In the genomic region with DNA sequence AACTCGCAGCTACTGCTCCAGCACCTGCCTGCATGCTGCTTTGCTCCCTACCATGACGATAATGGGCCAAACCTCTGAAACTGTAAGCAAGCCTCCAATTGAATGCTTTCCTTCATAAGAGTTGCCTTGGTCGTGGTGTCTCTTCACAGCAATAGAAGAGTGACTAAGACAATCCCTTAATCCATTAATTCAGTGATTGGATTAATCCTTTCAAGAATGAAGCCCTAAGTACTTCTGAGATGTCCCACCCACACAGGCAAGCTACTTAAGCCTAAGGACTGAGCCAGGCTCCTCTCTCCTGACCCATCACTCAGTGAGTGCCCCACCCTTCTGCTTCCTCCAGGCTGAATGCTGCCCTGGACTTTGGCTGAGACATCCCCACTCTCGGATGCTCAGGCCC, we compare ENCODE assay signal across 27 mouse cellular contexts. TPM values are rescaled to one million over a fixed set of nuclear protein-coding genes. Genes with fewer than 3 reads are reported as not detected.
"Had no signal": no experiment of that assay in that cellular context is flagged by ENCODE, and none has a peak within 500 bp of the region (broad histone marks: within the 10 kb centered on the region; RNA-seq: fewer than 3 reads in every experiment).

No protein-coding gene starts in this region.

- H3K27me3 ChIP-seq: embryonic facial prominence, embryonic 12.5 days; embryonic facial prominence, embryonic 13.5 days; embryonic facial prominence, embryonic 15.5 days; forebrain, embryonic 13.5 days; forebrain, embryonic 15.5 days had no signal

- H3K4me3 ChIP-seq: embryonic facial prominence, embryonic 10.5 days; embryonic facial prominence, embryonic 12.5 days; embryonic facial prominence, embryonic 13.5 days; embryonic facial prominence, embryonic 15.5 days; erythroblast, embryonic 14.5 days; forebrain, embryonic 10.5 days; forebrain, embryonic 13.5 days; forebrain, embryonic 15.5 days; gastrocnemius, adult 2 months; heart, adult 2 months had no signal

- H3K4me1 ChIP-seq: embryonic facial prominence, embryonic 10.5 days; embryonic facial prominence, embryonic 12.5 days; embryonic facial prominence, embryonic 13.5 days; embryonic facial prominence, embryonic 15.5 days; forebrain, embryonic 10.5 days; forebrain, embryonic 13.5 days had no signal

- H3K4me2 ChIP-seq: embryonic facial prominence, embryonic 12.5 days; embryonic facial prominence, embryonic 13.5 days; embryonic facial prominence, embryonic 15.5 days; forebrain, embryonic 13.5 days; forebrain, embryonic 15.5 days had no signal

- DNase-seq: cerebellum, adult 8-10 months; cerebellum, adult 9-10 months; cerebellum, adult 9-11 months; cerebellum, postnatal 10 days; cerebellum, postnatal 14 days; cerebellum, postnatal 25 days; cerebellum, postnatal 36 days; embryo, embryonic 11 days; forebrain, postnatal 0 days; gastrocnemius, adult 2 months; gastrocnemius, postnatal 10 days; gastrocnemius, postnatal 14 days; gastrocnemius, postnatal 25 days; gastrocnemius, postnatal 36 days; heart, adult 11 months; heart, adult 18-20 months; heart, adult 2 months had no signal

- H3K36me3 ChIP-seq: embryonic facial prominence, embryonic 10.5 days; embryonic facial prominence, embryonic 12.5 days; embryonic facial prominence, embryonic 13.5 days; embryonic facial prominence, embryonic 15.5 days; forebrain, embryonic 10.5 days; forebrain, embryonic 15.5 days had no signal

- H3K27ac ChIP-seq: embryonic facial prominence, embryonic 10.5 days; embryonic facial prominence, embryonic 12.5 days; embryonic facial prominence, embryonic 13.5 days; embryonic facial prominence, embryonic 15.5 days; forebrain, embryonic 10.5 days; forebrain, embryonic 13.5 days; forebrain, embryonic 15.5 days; gastrocnemius, adult 2 months; heart, adult 2 months had no signal

- ATAC-seq: forebrain, embryonic 13.5 days; forebrain, embryonic 14.5 days; forebrain, embryonic 15.5 days; forebrain, embryonic 16.5 days; forebrain, postnatal 0 days had no signal

- H3K9ac ChIP-seq: embryonic facial prominence, embryonic 12.5 days; embryonic facial prominence, embryonic 13.5 days; embryonic facial prominence, embryonic 15.5 days; forebrain, embryonic 13.5 days; forebrain, embryonic 15.5 days; forebrain, postnatal 0 days had no signal

- H3K9me3 ChIP-seq: embryonic facial prominence, embryonic 10.5 days; embryonic facial prominence, embryonic 12.5 days; embryonic facial prominence, embryonic 13.5 days; embryonic facial prominence, embryonic 15.5 days; forebrain, embryonic 10.5 days; forebrain, embryonic 13.5 days; forebrain, embryonic 15.5 days had no signal

RNA-seq across cellular contexts. Expression of a gene that starts 22.4 kb away (rescaled TPM):
- polyA plus RNA-seq: erythroblast, embryonic 14.5 days had no signal

RNA-seq across cellular contexts. Expression of a gene that starts 49.2 kb away (rescaled TPM):
- polyA plus RNA-seq: erythroblast, embryonic 14.5 days had no signal
